Mouse (Mus musculus) cortical plate, adult 2 months (tissue): ENCODE data around the gene Vmn2r9.
"Not testable (repeated sequence)": the region's sequence is repeated elsewhere in the genome, so short reads cannot be mapped to it uniquely, and the experiment has no call there.

Source experiments
- CTCF ChIP-seq: fragments of 200-500 bp; IDR thresholded peaks from 2 replicates; pipeline ENCODE4 v1.5.1; 2011; ENCODE audit warnings: mild to moderate bottlenecking, control low read depth, low read length; ENCODE audit not compliant: insufficient read depth; ENCODE audit errors: extremely low read depth
- POLR2A ChIP-seq: fragments of 200-500 bp; IDR thresholded peaks from 2 replicates; pipeline ENCODE4 v1.6.1; 2011; ENCODE audit warnings: mild to moderate bottlenecking, low read length, control low read depth; ENCODE audit not compliant: insufficient read depth; ENCODE audit errors: extremely low read depth

DNA sequence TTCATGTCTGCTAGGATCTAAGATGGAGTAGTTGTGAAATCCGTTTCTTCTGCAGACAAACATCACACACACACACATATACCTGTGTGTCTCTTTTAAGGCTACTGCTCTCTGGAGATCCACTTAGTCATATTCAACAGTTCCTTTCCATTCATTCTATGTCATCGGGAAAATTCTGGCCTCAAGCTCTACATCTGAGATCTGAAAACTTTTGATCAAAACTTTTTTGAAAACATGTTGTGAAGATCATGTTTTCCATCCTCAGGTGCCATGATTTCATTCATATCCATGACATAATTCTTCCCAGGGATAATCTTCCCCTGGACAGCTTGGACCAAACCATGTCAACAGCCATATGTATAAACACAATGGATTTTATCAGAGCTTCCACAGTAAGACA, 43.7 kb downstream of the Vmn2r9 start, which contains the start of gene Vmn2r8:
- not testable (repeated sequence) for TF ChIP-seq POLR2A, CTCF
